Mouse (Mus musculus) frontal cortex, postnatal 36 days (tissue): Measurements from ENCODE around the gene Cdc14a.
A peak's percentile ranks its signal among the peaks of the same experiment; 100 is the strongest.

ENCODE experiments used
- DNase-seq, 2 experiments: peaks; one replicate each; pipeline ENCODE4 v3.0.0; 2022; ENCODE audit warnings: low spot score in 2 of 2

The Cdc14a gene

DNA sequence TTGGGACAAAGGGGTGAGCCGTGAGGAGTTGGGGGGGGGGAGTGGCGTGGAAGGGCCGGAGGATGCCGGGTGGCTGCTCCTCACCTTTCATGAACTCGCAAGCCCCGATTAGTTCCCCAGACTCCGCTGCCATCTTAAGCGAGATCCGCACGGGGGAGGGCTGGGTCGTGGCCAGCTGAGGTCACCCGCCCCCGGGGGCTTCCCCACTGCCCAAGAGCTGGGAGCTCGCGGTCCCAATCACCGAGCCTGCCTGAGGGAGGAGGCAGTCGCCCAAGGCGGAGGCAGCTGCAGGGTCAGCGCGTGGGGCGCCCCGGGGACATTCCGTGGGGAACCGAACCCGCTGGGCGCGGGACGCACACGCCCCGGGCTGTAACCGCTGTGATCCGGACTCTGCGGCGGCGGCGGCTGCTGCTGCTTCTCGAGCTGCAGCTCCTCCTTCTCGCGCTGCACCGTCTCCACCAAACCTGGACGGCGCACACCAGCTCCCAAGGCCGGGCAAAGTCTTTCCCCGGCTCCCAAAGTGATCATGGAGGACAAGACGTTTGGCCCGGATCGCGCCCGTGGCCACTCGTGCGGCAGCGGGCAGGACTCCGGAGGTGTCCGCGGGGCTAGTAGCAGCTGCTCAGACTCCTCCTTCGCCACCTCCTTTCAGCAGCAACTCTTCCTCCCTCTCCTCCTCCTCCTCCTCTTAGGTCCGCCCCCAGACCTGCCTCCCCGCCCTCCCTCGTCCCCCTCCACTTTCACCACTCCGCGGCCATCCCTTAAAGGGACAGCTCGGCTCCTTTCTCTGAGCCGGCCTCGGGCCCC lies at the start of gene Cdc14a:
Cdc14a (minus strand) TSS at position 680 of the 807 bp plus-strand sequence.
- DNase-seq = peak; percentile 52 to 55

GRCm38 (mm10) chr3:116465709-116466108 lies 41.9 kb upstream of the Cdc14a start:
- no peak for DNase-seq

GRCm38 (mm10) chr3:116464318-116464717 lies 40.5 kb upstream of the Cdc14a start:
- DNase-seq = no peak

DNA sequence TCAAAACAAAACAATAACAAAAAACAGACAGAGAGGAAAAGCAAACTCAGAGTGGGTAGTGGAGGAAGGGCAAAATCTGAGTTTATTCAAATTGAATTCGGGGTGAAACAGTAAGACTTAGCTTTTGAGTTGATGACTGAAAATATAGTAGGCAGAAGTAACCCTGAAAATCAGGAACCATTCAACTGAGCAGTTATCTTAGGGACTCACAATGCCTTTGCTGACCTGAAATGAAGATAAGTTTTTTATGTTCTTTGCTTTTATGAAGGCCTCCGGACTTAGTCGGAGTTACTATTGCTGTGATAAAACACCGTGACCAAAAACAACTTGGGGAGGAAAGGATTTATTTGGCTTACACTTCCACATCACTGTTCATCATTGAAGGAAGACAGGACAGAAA lies 37.2 kb upstream of the Cdc14a start:
- no peak for DNase-seq

DNA sequence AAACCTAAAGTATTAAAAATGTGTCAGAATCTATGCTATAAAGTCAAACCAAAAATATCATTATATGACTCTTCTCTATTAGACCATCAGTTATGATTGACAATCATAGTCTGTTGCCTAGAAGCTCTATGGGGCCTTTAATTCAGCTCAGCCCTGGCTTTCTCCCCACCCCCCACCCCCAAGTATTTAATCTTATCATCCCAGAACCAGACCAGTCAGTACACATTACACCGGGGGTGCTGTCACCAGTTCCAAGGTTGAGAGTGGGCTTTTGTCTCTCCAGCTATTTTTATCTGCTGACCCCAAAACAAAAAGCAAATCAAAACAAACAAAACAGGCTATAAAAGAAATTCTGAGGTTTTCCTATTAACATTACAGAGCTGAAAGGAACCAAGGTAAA lies 30.7 kb upstream of the Cdc14a start:
- no peak for DNase-seq

- DNase-seq = no peak
Observed at GRCm38 (mm10) chr3:116450741-116451140, 26.9 kb upstream of the Cdc14a start.

GRCm38 (mm10) chr3:116444327-116444726 lies 20.5 kb upstream of the Cdc14a start:
- no peak for DNase-seq

GRCm38 (mm10) chr3:116442788-116443187 lies 19.0 kb upstream of the Cdc14a start:
- DNase-seq = no peak

DNA sequence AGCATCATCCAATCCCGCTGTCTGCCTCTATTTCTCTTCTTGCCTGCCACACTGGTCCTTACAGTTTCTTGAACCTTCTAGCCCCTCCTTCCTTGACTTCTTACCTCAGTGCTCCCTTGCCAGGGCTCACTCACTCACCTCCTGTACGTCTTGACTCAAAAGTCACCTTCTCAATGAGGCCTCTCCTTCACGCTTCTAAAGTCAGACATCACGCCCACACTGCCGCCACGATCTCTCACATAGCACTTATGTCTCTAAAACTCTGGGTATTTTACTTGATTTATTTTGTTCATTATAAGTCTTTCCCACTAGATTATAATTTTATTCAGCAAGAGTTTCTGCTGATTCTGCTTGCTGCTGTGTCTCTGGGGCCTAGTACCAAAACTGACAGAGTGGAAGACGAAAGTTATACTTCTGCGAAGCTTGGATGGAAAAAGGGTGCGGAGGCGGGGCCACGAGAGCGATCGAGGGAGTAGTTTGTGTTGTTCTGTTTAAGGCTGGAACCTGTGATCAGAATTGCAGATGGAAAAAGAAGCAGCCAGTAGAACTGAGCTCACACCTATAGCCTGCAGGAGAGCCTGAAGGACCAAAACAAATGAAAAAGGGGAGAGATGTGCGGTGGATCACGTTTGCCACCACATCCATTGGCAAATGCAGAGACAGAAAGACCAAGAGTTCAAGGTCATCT lies 17.8 kb upstream of the Cdc14a start:
- DNase-seq = no peak

GRCm38 (mm10) chr3:116440066-116440997 lies 16.5 kb upstream of the Cdc14a start:
- no peak for DNase-seq

GRCm38 (mm10) chr3:116436811-116437601 lies 13.2 kb upstream of the Cdc14a start:
- DNase-seq = no peak

- DNase-seq = no peak
Observed at GRCm38 (mm10) chr3:116436113-116436512, 12.3 kb upstream of the Cdc14a start.

DNA sequence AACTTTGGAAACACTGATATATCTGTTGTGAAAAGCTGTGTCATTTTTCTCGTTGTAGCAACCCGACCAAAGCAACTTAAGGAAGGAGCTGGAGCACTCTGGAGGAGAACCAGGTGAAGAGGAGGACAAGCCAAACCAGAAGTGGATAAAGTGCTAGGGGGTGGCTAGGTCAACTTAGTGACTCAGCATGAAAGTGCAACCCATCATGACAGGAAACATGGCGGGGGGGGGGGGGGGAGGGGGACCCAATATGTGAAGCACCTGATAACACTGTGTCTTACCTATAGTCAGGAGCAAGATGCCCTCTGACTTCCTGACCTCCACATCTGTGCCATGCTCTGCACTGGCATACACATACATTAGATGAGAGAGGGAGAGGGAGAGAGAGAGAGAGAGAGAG lies 10.9 kb upstream of the Cdc14a start:
- no peak for DNase-seq

DNA sequence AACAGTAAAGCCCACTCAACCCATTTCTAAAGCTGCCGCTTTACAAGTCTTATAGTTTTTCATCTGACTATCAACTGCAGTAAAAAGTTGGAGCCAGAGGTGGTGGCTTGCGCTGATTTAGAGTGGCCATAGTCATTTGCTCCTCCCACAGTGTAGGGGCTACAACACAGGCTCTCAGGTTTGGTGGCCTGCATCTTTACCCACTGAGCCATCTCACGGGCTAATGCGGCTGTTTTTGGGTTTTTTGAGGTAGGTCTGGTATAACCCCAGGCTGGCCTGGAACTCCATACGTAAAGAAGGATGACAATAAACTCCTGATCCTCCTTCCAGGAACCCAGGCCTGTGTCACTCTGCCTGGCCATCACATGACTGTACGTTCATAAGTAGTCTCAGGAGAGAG lies 2.1 kb upstream of the Cdc14a start:
- no peak for DNase-seq

DNA sequence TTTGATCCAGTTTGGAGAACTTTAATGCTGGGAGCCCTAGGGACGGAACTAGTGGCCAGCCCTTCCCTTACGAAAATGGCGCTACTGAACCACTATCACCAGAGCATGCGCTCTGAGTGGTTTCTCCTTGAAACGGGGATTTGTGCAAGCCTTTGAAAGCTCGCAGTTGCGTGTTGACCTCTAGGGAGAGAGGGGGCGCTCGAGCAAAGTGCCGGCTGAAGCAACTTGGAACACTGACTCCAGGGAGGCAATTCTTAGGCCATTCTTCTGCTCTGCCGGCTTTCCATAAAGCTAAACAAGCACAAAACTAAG lies 1.1 kb upstream of the Cdc14a start:
- peak; percentile 62 to 74 for DNase-seq

- no peak for DNase-seq
Observed at GRCm38 (mm10) chr3:116424160-116424972, 534 bp upstream of the Cdc14a start.

DNA sequence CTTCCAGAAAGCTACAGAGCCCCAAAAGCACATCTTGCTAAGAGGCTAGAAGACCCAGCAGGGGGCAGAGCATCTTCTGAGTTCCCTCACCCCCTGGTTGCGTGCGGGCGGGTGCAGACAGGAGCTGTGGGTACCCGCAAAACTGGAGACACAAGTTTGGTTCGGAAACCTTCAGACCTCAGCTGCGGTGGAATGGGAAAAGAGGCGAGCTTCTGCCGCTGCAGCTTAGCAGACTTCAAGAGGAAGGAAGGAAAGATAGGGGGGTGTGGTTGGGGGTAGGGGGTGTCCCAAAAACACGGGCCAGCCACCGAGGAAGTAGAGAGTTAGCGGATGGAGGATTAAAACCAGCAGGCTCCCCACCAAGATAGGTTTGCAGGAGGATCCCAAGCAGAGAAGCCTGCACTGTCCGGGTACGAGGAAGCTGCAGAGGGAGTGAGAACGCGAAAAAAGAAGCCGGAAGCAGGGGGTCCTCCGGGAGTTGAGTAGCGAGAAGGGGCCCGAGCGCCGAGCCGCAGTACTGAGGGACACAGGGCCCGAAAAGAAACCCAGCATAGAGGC lies 958 bp downstream of the Cdc14a start:
- peak; percentile 11 to 37 for DNase-seq

DNA sequence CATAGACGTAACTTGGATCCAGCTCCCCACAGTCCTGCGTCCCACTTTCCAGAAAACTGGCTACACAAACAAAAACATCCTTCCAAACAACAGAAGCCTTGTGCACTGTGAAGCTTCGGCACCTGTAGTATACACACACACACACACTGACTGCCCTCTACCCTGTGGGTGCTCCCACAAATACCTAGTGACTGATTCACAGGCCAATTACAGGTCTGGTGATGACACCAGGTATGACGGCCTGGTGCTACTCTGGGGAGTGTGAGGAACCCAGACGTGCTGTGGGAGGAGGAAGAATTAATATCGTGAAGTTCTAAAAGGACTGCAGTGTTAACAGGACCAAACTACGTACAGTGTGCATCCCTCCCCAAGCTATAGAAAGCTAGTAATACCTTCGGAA lies 1.8 kb downstream of the Cdc14a start:
- no peak for DNase-seq

DNA sequence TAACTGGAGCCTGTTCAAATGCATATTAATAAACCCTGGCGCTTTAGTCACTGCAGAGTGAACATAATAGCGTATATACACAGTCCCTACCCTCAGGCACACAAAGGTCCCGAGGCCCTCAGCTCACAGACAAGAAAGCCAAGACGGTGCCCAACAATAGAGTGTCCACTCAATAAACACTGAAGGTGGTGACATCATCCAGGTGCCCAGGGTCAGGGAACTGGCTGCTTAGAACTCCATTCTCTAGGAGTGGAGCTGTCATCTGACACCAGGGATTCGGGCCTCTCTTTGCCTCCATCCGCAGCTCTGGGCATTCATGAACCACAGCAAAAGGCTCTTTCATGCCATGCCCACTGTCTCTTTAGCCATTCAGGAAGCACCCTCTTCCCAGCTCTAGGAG lies 2.7 kb downstream of the Cdc14a start:
- no peak for DNase-seq

DNA sequence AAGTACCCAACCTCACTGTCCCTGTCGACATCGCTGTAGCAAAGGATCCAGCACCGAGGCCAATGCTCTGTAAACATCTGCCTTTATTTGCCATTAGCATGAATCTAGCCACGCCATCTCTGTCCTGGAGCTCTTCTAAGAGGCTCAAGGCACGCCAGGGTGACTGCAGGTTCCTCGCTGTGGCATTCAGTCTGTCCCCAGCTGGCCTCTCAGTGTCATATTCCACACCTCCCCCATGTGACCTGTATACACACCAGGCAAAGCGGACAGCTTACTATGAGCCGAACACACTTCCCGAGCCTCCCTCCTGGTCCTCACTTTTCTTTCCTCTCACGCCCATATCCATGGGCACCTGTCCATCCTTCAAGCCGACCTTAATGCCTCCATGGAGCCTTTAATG lies 4.0 kb downstream of the Cdc14a start:
- DNase-seq = no peak
